Mouse (Mus musculus) neural tube, embryonic 11.5 days (tissue): ENCODE measurements around the gene Cflar. TPM values are rescaled to one million over a fixed set of nuclear protein-coding genes. Genes with fewer than 3 reads are reported as not detected.
"Not testable (repeated sequence)": the region's sequence is repeated elsewhere in the genome, so short reads cannot be mapped to it uniquely, and the experiment has no call there.

Source experiments
- ATAC-seq: fragments of 200-750 bp; cut with Nextera tagmentation; 2 replicates; pipeline ENCODE4 v1.8.0; 2017; ENCODE audit warnings: moderate number of reproducible peaks, mild to moderate bottlenecking, moderate TSS enrichment, moderate library complexity; ENCODE audit not compliant: insufficient read depth, low FRiP score, low TSS enrichment
- DNase-seq: peaks from one replicate; pipeline ENCODE4 v3.0.0-alpha.2; 2015; ENCODE audit warnings: low spot score
- H3K27ac ChIP-seq: fragments of 300-500 bp; sonication (generic); 2 replicates; pipeline ENCODE4 v1.5.1; 2014; ENCODE audit warnings: low read depth, mild to moderate bottlenecking, low read length
- H3K27me3 ChIP-seq: fragments of 300-500 bp; sonication (generic); 2 replicates; pipeline ENCODE4 v1.6.1; 2014; ENCODE audit warnings: mild to moderate bottlenecking, low read length, mixed read lengths; ENCODE audit not compliant: control insufficient read depth, insufficient read depth
- H3K36me3 ChIP-seq: fragments of 300-500 bp; sonication (generic); 2 replicates; pipeline ENCODE4 v1.6.1; 2014; ENCODE audit warnings: mild to moderate bottlenecking, low read length, moderate library complexity, mixed read lengths; ENCODE audit not compliant: control insufficient read depth, insufficient read depth
- H3K4me1 ChIP-seq: fragments of 300-500 bp; sonication (generic); 2 replicates; pipeline ENCODE4 v1.6.1; 2014; ENCODE audit warnings: low read length, mixed read lengths; ENCODE audit not compliant: control insufficient read depth, insufficient read depth
- H3K4me2 ChIP-seq: fragments of 300-500 bp; sonication (generic); 2 replicates; pipeline ENCODE4 v1.6.1; 2014; ENCODE audit warnings: low read depth, mild to moderate bottlenecking, moderate library complexity
- H3K4me3 ChIP-seq: fragments of 300-500 bp; sonication (generic); 2 replicates; pipeline ENCODE4 v1.5.1; 2014; ENCODE audit warnings: low read depth, low read length
- H3K9ac ChIP-seq: fragments of 300-500 bp; sonication (generic); 2 replicates; pipeline ENCODE4 v1.6.1; 2014; ENCODE audit warnings: mild to moderate bottlenecking, low read length
- H3K9me3 ChIP-seq: fragments of 300-500 bp; sonication (generic); 2 replicates; pipeline ENCODE4 v1.6.1; 2016; ENCODE audit warnings: low read length; ENCODE audit not compliant: control insufficient read depth
- WGBS: fragments of 180-500 bp; shearing (Covaris S2); extraction: QIAGEN DNeasy Blood & Tissue Kit; methylation state at CpG from one replicate; pipeline ENCODE4 v1.1.7; 2014; 5-methylcytosine and 5-hydroxymethylcytosine counted together
- polyA plus RNA-seq: library from polyadenylated mRNA; unstranded; fragments of >200 nt; fragmentation: Nextera tagmentation; extraction: Ambion mirVana; gene quantifications from 2 replicates; pipeline ENCODE4 v1.2.1, GENCODE M21; 2014

Gene Cflar
- polyA plus RNA-seq, 1 experiment from 2014 or later = 18.0 TPM

- H3K9ac ChIP-seq, ATAC-seq, H3K27me3 ChIP-seq, H3K4me1 ChIP-seq, H3K36me3 ChIP-seq, H3K27ac ChIP-seq, H3K9me3 ChIP-seq, H3K4me3 ChIP-seq, DNase-seq, H3K4me2 ChIP-seq: not testable (repeated sequence)
- WGBS = 85% methylated on average over 4 of the region's 5 CpGs
These were observed 10.6 kb upstream of the Cflar start for GRCm38 (mm10) chr1:58700580-58701162.

- H3K9me3 ChIP-seq, H3K27me3 ChIP-seq, H3K9ac ChIP-seq, DNase-seq, H3K4me3 ChIP-seq, H3K27ac ChIP-seq, H3K4me2 ChIP-seq, H3K36me3 ChIP-seq, ATAC-seq, H3K4me1 ChIP-seq: not testable (repeated sequence)
- WGBS = 83% methylated on average over 1 of the region's 1 CpGs
These were observed 1.3 kb upstream of the Cflar start for GRCm38 (mm10) chr1:58710043-58710442.

GRCm38 (mm10) chr1:58710711-58711364 lies 470 bp upstream of the Cflar start:
- Histone ChIP-seq H3K9me3 (no peaks in the 10 kb centered on the region), H3K27me3 (no peaks in the 10 kb centered on the region), H3K4me2 (peak overlapping the region; percentile 63), H3K4me1 (no peaks in the 10 kb centered on the region), H3K9ac (peak overlapping the region; percentile 81), H3K36me3 (no peaks in the 10 kb centered on the region), H3K27ac (peak overlapping the region; percentile 90), H3K4me3 (peak overlapping the region; percentile 60)
- DNase-seq = peak; percentile 25
- ATAC-seq = no peak
- WGBS = 56% methylated on average over 10 of the region's 10 CpGs

GRCm38 (mm10) chr1:58712076-58713061 lies 1.1 kb downstream of the Cflar start:
- H3K27me3 ChIP-seq = no peaks in the 10 kb centered on the region
- no peaks in the 10 kb centered on the region for H3K36me3 ChIP-seq
- H3K9me3 ChIP-seq = no peaks in the 10 kb centered on the region
- no peaks in the 10 kb centered on the region for H3K4me1 ChIP-seq
- ATAC-seq = peak; percentile 60
- 2% methylated on average over 16 of the region's 17 CpGs for WGBS
- peak overlapping the region; percentile 60 for H3K4me3 ChIP-seq
- H3K4me2 ChIP-seq = peak overlapping the region; percentile 63
- H3K9ac ChIP-seq = peak overlapping the region; percentile 71
- DNase-seq = peak; percentile 50
- peak overlapping the region; percentile 90; the same call in 1 of the 2 replicates for H3K27ac ChIP-seq

- no peak for ATAC-seq
- 7% methylated on average over 31 of the region's 31 CpGs for WGBS
- H3K36me3 ChIP-seq = no peaks in the 10 kb centered on the region
- peak; percentile 69 for DNase-seq
- H3K27me3 ChIP-seq = no peaks in the 10 kb centered on the region
- H3K9ac ChIP-seq = peak overlapping the region; percentile 71
- peak overlapping the region; percentile 55 for H3K4me3 ChIP-seq
- no peaks in the 10 kb centered on the region for H3K9me3 ChIP-seq
- H3K4me2 ChIP-seq = peak overlapping the region; percentile 63
- H3K4me1 ChIP-seq = no peaks in the 10 kb centered on the region
- 0 out of 2 replicates have a peak overlapping the region, but pooled peaks have one; percentile 27 for H3K27ac ChIP-seq
These were observed 2.0 kb downstream of the Cflar start for GRCm38 (mm10) chr1:58713081-58713892.

GRCm38 (mm10) chr1:58713893-58714231 lies 2.6 kb downstream of the Cflar start:
- WGBS = 65% methylated on average over 4 of the region's 4 CpGs

GRCm38 (mm10) chr1:58714361-58714760 lies 3.1 kb downstream of the Cflar start:
- H3K9ac ChIP-seq = no peak overlapping the region
- 73% methylated on average over 1 of the region's 1 CpGs for WGBS
- no peak for ATAC-seq

More at GRCm38 (mm10) chr1:58713893-58714231, 2.6 kb downstream of the Cflar start:
- no peak overlapping the region for H3K27ac ChIP-seq
- peak overlapping the region; percentile 63 for H3K4me2 ChIP-seq
- ATAC-seq (no peak), DNase-seq (no peak)
- H3K27me3 ChIP-seq = no peaks in the 10 kb centered on the region
- H3K9ac ChIP-seq = peak overlapping the region; percentile 71
- H3K36me3 ChIP-seq = no peaks in the 10 kb centered on the region
- H3K4me1 ChIP-seq = no peaks in the 10 kb centered on the region
- peak overlapping the region; percentile 55 for H3K4me3 ChIP-seq
- H3K9me3 ChIP-seq = no peaks in the 10 kb centered on the region

GRCm38 (mm10) chr1:58715536-58715935 lies 4.2 kb downstream of the Cflar start:
- no peaks in the 10 kb centered on the region; the same call in 1 of the 2 replicates for H3K36me3 ChIP-seq
- no peak overlapping the region for H3K9ac ChIP-seq
- no peaks in the 10 kb centered on the region for H3K27me3 ChIP-seq
- H3K4me2 ChIP-seq = no peak overlapping the region
- no peak overlapping the region for H3K4me3 ChIP-seq
- DNase-seq = no peak
- H3K9me3 ChIP-seq = no peaks in the 10 kb centered on the region
- H3K4me1 ChIP-seq = no peaks in the 10 kb centered on the region
- ATAC-seq = no peak
- H3K27ac ChIP-seq = no peak overlapping the region

More at GRCm38 (mm10) chr1:58714361-58714760, 3.1 kb downstream of the Cflar start:
- Histone ChIP-seq H3K4me1 (no peaks in the 10 kb centered on the region), H3K27ac (no peak overlapping the region), H3K27me3 (no peaks in the 10 kb centered on the region), H3K9me3 (no peaks in the 10 kb centered on the region), H3K36me3 (no peaks in the 10 kb centered on the region), H3K4me3 (peak overlapping the region; percentile 55; the same call in 1 of the 2 replicates), H3K4me2 (peak overlapping the region; percentile 63)
- DNase-seq = no peak
